Mouse (Mus musculus): ENCODE measurements around the gene Cux1.

DNA sequence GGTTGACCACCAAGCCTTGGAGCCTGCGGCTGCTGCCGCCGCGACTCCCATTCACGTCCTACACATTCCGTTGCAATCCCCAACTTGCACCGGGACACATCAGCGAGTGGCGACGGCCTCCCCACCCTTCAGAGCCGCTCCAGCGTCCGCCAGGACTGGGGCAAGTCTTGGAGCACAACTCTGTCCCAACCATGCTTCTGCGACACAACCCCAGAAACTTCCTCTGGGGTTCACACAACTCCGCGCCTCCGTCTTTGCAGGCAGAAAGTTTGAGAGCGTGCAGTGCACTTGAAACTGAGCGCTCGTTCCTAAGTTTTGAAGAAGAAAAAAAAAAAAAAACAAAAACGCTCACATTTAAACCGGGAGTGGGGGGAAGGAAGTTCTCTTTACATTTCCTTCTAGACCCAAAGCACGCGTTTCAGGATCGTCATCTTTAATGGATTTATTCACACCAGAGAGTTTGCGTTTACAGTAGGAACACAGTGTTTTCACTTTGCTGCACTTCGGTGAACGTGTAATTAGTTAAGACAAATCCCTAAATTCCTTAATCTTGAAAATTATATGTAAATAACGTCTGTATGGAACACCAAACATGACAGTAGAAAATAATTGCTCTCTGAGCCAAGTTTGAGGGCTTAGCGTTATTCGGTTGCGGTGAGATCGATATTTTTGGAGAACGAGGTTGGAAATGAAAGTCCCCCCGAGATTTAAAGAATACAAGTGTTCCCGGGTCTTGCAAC is 906 bp upstream of the Cux1 start:
- TF ChIP-seq CTCF (IDR thresholded peaks at IDR 0.05; ENCODE audit: control insufficient read depth, insufficient read depth, low read length) = no peak
- TF ChIP-seq POLR2A (IDR thresholded peaks at IDR 0.05; ENCODE audit: borderline replicate concordance, control insufficient read depth, low read depth, low read length) = 0 out of 2 replicates have a peak, but pooled peaks have one; percentile 52
